Mouse (Mus musculus) MEL (cell line): ENCODE data around the gene Gabbr2.

Source experiments
- CTCF ChIP-seq, 3 experiments: IDR thresholded peaks in 2 of 3; conservative IDR thresholded peaks in 1 of 3; 2 replicates each; pipeline ENCODE4 v1.5.1; 2011 to 2012; ENCODE audit warnings: low read length in 3 of 3, low read depth in 2 of 3, mild to moderate bottlenecking in 2 of 3, improper control_type of control experiment in 1 of 3, inconsistent platforms in 1 of 3, mixed read lengths in 1 of 3, moderate library complexity in 1 of 3; ENCODE audit not compliant: control insufficient read depth in 1 of 3, insufficient read depth in 1 of 3, poor library complexity in 1 of 3, severe bottlenecking in 1 of 3
- POLR2A ChIP-seq, 2 experiments: IDR thresholded peaks; 2 replicates each; pipeline ENCODE4 v1.6.1; 2011 to 2012; ENCODE audit warnings: low read length in 2 of 2, mild to moderate bottlenecking in 2 of 2, control low read depth in 1 of 2, improper control_type of control experiment in 1 of 2, low read depth in 1 of 2, moderate library complexity in 1 of 2; ENCODE audit not compliant: control insufficient read depth in 1 of 2, insufficient read depth in 1 of 2, poor library complexity in 1 of 2
- TAL1 ChIP-seq: IDR thresholded peaks from 2 replicates; pipeline ENCODE4 v1.6.1; 2012; ENCODE audit warnings: mild to moderate bottlenecking, inconsistent platforms, low read length, moderate library complexity, mixed read lengths
- UBTF ChIP-seq: IDR thresholded peaks from 2 replicates; pipeline ENCODE4 v1.6.1; 2012; ENCODE audit warnings: low read depth, mild to moderate bottlenecking, inconsistent platforms, low read length, improper control_type of control experiment, moderate library complexity, borderline replicate concordance; ENCODE audit not compliant: insufficient read depth

DNA sequence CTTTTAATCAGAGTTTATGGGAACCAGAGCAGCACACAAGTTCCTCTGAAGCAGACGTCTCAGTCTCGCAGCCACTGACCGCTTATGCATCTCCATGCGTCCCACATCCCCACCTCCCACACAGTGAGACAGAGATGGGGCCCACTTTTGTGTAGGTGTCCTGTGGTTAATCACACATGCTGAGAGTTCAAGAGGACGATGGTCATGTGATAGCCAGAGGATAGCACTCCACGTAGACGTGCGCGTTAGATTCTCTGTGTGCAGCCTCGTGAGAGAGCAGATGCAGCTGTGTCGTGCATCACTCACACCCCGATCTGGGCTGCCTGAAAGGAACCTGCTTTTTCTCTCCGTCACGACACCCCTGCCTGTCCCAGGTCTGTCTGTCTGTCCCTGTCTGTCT, 167.9 kb downstream of the Gabbr2 start:
- TF ChIP-seq UBTF (no peak), POLR2A (IDR thresholded peaks at IDR 0.05; ENCODE audit: control insufficient read depth in 1 of 2, insufficient read depth in 1 of 2, low read depth in 1 of 2, low read length in 2 of 2, poor library complexity in 1 of 2) (no peak), TAL1 (no peak), CTCF (IDR thresholded peaks at IDR 0.05 in 2 of 3, conservative IDR thresholded peaks at IDR 0.05 in 1 of 3; ENCODE audit: control insufficient read depth in 1 of 3, insufficient read depth in 1 of 3, low read depth in 2 of 3, low read length in 3 of 3, poor library complexity in 1 of 3, severe bottlenecking in 1 of 3) (no peak)
